Mouse (Mus musculus) cerebellum, adult 11 months (tissue): ENCODE results near the gene Gm44502.
A peak's percentile ranks its signal among the peaks of the same experiment; 100 is the strongest.
"Not testable (repeated sequence)": the region's sequence is repeated elsewhere in the genome, so short reads cannot be mapped to it uniquely, and the experiment has no call there.

Experiments
- DNase-seq: peaks from one replicate; pipeline ENCODE4 v3.0.0; 2022

Gm44502 gene

DNA sequence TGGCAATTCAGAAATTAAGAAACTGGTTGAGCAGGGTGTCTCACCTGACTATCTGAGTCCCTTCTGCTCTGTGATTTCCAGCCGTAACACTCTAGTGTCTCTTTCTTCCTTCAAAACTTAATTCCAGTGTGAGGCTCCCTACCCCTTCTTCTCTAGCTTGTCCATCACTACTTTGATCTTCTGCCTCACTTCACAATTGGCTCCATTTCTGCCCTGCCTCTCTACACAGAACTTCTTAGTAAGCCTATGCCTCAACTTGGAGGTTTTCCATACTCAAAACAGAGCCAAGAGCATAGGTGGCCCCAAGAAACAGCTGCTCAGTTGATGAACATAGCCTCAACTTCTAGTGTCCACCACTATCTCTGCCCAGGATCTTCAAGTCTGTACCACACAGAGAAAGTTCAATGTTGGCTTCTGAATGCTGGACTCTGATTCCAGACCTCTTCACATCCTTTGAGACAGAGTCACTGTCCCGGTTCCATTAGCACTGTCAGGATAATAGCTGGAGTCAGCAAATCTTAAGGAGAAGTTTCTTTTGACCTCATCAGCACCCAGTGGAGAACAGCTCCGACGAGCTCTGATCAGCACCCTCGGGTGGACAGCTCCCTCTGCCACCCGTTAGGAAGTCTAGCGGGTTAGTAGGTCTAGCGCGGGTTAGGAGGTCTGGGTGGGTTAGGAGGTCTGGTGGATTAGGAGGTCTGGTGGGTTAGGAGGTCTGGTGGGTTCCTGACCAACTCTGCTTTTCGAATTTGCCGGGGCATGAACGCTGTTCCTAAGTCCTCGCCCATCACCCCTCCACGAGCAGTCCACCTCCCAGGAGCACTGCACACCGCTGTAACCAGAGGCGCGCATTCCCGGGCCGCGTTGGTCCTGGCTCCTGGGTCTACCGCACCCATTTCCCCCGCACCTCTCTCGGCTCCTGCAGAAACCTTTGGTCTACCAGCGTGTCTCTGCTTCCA, 23.7 kb upstream of the Gm44502 start:
- DNase-seq: no peak

DNA sequence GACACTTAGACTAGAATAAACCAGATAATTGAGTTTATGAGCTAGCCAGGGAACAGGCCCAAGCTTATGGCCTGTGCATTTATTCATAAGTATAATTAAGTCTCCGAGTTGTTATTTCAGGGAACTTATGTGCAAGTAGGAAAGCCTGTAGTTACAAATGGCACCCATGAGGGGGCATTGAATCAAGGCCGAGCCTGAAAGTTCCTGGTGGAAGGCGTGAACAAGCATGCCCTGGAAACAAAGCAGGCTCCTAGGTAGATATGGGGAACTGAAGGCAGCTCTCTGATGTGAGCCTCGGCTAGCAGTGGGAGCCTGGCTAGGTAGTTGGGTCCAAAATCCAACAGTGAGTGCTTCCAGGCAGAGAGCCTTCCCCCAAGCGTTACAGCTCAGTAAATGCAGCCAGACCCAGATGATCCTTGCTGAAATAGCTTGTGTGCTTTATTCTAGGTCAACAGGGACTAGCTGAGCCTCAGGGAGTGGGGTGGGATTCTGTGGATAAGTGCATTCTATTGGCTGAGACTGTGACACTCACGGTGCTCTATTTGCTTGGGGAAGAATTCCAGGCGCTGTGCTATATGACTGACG, 13.1 kb upstream of the Gm44502 start:
- no peak for DNase-seq

DNA sequence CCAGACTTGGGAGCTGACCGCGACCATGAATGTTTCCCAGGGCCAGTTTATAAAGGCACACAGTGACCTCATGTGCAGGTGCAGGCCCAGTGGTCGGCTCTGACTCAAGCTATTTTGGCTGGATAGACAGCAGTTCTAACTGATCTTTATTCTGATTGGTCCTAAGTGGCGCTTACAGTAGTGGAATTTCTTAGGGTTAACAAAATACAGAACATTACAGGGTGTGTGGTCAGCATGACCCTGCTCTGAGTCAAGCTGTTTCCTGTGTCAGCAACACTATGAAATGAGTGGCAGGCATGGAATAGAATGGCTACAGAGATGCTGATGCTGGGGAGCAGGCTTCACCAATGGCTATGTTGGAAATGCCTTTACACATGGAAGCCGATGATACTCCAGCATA, 6.4 kb upstream of the Gm44502 start:
- DNase-seq: no peak

DNA sequence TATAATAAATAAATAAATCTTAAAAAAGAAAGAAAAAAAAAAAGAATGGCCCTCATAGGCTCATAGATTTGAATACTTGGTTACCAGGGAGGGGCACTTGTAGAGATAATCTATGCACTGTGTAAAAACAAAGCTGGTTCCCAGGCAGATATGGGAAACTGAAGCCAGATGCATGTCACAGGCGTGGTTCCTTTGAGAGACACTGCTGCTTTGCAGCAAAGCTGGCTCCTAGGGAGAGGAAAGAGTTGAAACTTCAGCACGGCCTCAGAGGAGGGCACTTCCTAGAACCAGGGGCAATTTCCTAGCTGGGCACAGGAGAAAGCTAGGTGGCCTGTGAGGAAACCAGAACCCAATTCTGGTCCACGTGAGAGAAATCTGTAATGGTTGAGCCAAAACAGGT, 4.6 kb upstream of the Gm44502 start:
- DNase-seq: no peak

DNA sequence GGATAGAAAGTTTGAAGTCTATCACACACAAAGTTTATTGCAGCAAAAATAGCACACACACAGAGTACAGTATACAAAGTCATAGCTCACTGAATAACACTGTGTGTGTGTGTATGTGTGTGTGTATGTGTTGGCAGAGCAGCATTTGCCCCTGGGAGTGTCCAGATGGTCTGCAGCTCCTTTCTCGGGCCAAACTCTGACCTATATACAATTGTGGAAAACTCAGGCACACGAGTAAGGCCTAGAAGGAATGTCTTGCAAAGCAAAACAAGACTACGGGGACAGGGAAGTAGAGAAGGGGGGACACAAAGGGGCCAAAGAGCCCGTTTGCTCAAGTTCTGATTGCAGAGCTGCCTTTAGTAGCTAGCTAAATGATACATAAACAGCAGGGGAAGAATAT, 3.5 kb upstream of the Gm44502 start:
- no peak for DNase-seq

DNA sequence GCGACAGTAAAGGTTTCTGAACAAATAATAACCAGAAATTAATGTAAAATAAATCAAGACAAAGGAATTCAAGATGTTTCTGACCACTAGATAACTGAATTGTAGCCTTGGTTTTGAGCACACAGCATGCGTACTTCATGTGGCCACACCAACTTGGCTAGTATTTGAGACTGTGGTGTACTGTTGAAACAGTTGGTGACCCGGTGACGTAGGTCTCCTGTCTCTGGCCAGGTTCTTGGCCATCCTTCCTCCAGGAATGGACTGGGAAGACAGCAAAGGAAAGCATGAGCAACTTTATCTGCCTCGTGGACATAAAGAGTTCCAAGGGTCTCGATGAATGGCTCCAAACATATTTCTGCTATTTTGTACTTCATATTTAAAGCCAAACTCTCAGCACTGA, 2.3 kb upstream of the Gm44502 start:
- no peak for DNase-seq

DNA sequence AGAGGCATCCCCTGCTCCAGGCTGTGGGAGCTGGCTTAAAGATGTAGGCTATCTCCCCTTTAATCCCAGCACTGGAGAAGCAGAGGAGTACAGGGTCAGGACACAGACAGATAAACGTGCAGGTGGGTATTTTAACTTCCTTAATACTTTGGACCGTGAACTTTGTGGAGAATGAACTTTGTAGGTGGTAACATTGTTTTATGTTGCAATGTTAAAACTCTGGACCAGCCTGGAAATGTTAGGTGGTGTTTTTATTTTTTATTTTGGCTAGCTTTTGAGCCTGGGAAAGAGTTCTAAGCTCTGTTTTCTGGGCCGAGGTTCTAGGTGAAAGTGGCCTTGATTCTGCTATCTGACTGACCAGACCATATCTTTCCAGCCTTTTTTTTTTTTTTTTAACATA, 1.8 kb upstream of the Gm44502 start:
- DNase-seq: no peak

DNA sequence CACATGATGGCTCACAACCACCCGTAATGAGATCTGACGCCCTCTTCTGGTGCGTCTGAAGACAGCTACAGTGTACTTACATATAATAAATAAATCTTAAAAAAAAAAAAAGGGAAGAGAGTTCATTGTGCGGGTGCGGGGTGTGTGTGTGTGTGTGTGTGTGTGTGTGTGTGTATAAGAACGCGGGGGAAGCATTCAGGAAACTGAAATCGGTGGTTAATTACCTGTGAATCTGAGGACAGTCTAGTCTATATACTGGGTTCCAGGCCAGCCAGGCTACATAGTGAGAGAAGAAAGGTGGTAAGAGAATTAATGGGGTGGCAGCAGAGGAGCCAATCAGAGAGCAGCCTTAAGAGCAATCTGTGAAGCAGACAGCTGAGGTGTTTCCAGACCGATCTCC, 1.3 kb upstream of the Gm44502 start:
- not testable (repeated sequence) for DNase-seq

DNA sequence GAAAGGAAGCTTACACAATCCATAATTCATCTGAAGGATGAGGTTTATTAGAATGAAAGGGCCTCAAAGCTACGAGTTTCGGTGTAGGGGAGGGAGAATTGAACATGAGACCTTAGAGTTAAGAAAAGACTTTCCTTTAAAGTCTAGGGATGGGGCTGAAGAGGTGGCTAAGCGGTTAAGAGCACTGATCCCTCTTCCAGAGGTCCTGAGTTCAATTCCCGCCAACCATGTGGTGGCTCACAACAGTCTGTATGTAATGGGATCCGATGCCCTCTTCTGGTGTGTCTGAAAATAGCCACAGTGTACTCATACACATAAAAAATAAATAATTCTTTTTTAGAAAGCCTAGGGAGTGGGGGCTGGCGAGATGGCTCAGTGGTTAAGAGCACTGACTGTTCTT, 845 bp upstream of the Gm44502 start:
- peak; percentile 41 for DNase-seq

DNA sequence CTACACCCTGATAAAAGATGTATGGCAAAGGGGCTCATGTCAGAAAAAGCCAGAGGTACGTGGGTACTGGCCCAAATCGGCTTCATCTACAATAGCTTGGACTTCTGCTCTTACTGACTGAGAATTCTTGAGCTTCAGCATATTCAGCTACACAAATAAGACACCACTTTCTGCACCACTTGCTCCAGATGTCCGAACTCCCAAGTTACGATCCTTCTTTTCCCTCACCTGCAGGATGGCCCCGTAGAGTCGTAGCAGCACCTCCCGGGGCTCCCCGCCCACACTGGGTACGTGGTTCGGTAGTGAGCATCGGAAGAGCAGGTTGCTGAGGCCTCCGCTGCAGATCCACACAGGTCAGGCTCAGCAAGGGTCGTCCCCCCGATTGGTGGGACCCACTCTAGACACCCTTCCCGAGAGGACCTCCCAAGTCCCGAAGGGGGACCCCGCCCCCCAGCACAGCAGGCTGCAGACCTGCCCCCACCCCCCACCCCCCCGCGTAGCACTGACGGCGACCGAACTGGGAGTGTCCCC, 610 bp downstream of the Gm44502 start:
- no peak for DNase-seq

DNA sequence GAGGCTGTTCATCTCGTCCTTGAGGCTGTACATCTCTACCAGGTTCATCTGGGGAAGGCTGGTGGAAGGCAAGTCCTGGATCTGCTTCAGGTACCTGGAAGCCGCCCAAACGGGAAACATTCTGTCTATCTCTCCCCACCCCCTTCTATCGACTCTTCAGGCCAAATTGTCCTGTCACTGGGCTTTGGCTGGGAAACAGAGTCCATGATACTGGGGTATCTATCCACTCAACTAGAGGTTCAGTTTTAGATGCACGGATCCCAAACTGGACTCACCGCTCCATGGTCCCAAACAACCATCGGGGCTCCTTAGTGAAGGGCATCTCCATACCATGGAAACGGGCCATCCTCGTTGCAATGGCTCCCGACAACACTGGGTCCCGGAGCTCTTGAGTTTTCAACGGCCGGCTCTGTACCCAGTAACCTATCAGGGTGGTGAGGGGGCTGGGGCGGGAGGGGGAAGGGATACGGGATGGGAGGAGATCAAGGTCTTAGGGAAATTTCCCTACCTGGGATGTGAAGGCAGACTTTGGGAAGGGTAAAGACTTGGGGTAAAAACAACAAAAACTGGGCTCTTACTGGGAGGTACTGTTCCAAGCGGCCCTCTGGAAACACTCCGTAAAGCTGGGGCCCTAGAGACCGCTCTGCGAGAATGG, 1.2 kb downstream of the Gm44502 start:
- DNase-seq: no peak

DNA sequence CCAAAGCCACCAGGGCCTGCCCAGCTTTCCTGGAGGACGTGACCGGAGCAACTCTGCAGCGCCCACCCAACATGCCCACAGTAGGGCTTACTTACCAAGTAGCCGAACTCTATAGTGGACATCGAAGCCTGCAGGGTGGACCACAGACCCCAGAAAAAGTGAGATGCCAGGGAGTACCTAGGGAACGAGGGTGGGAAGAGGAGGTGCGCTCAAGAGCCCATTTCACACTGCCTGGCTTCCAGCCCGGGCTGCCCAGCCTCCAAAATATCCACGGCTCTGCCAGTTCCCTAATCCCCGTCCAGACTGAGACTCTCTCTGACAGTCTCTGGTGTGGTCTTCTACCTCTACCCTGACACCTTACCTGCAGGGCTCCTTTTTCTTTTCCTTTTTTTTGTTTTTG, 2.8 kb downstream of the Gm44502 start:
- no peak for DNase-seq

DNA sequence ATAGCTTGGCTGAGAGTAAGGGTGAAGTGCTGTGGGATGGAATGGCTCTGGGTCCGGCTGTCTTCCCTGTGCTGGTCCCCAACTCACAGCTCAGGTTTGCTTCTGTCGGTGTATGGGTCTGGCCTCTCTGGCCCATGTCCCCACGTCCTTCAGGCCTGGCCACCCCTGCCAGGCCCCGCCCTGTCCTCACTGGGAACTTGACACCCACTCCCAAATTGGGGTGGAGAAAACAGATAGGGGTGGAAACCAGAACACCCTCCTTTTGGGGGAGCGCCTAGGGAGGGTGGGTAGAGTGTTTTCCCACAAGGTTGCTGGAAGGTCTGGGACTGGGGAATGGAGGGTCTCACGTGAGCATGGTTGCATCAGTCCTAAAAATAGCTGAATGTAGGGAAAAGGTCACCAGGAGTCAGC, 3.8 kb downstream of the Gm44502 start, which contains the start of gene Cpt1b:
Gene Cpt1b, minus strand, starts transcription at position 153 of the 411 bp plus-strand sequence.
- DNase-seq: no peak

DNA sequence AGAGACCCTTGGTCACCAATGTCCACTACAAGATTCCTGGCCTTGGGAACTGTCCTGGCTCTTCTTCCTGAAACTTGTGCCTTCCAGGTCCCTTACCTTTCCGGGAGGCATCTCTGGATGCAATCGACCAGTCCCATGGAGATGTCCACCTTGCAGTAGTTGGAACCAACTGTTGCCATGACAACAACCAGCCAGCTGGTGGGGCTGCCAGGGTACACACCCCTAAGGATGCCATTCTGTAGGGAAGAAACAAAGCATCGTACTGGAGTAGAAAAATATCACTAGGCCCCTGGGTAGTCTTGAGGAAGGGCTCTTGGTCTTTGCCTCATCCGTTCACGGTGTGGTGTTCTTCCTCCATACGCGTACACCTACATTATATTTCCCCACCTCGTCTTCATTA, 4.9 kb downstream of the Gm44502 start:
- DNase-seq: no peak

DNA sequence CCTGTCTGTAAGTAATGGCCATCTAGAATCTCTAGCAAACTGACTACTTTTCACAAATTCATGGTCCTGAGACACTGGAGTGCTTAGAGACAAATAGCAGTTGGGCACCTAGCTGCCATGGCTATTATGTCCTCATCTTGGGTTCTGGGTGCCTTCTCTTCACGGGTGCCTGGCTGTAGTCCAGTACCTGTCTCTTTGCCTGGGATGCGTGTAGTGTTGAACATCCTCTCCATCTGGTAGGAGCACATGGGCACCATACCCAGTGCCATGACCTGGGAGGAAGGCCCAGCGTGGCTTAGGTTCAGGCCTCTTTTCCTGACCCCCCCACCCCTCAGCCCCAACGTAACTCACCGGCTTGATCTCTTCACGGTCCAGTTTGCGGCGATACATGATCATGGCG, 7.6 kb downstream of the Gm44502 start:
- DNase-seq: no peak

DNA sequence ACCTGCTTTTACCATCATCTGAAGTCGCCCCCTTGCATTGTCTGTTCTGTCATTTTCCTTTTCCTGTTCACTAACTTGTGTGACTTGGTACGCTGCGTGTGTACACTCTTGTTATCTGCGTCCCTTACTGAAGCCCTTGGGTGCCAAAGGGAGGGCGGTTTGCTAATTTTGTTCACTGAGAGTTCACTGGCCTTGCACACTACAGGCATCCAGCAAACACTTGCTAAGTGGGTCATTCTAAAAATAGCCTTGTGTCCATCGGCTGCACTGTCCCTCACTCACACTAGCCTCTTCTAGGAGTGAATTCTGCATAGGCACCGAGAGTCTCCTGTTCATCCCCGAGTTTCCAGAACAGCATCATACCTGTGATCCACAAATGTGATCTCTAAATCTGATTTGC, 14.2 kb downstream of the Gm44502 start:
- no peak for DNase-seq

DNA sequence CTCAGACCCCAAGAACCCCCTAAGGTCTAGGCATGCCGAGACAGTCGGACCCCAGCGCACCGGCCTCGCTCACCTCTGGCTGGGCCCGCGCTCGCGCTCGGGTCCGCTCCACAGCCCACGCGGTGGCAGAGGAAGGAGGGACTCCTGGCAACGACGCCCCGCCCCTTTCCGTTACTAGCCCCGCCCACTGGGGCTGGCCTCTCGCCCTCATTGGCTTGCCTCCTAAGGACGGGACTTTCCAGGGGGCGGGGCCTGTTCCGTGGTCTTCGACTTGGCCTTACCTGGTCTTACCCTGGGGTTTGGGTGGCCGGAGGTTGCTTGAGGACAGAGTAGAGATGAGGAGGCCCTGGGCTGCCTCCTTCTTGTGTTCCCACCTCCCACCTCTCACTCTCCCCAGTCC, 19.4 kb downstream of the Gm44502 start, which contains the start of gene Syce3:
Gene Syce3, minus strand, starts transcription at position 386 of the 400 bp plus-strand sequence.
- no peak for DNase-seq

DNA sequence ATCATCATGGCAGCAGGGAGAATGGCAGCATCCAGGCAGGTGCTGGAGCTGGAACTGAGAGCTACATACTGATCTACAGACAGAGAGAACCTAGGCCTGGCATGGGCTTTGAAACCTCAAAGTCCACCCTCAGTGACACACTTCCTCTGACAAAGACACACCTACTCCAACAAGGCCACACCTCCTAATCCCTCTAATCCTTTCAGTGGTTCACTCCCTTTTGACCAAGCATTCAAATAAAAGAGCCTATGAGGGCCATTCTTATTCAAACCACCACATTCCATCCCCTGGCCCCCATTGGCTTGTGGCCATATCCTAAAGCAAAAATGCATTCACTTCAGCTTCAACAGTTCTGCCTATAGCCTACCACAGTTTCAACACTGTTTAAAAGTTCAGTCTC, 22.8 kb downstream of the Gm44502 start:
- DNase-seq: no peak

DNA sequence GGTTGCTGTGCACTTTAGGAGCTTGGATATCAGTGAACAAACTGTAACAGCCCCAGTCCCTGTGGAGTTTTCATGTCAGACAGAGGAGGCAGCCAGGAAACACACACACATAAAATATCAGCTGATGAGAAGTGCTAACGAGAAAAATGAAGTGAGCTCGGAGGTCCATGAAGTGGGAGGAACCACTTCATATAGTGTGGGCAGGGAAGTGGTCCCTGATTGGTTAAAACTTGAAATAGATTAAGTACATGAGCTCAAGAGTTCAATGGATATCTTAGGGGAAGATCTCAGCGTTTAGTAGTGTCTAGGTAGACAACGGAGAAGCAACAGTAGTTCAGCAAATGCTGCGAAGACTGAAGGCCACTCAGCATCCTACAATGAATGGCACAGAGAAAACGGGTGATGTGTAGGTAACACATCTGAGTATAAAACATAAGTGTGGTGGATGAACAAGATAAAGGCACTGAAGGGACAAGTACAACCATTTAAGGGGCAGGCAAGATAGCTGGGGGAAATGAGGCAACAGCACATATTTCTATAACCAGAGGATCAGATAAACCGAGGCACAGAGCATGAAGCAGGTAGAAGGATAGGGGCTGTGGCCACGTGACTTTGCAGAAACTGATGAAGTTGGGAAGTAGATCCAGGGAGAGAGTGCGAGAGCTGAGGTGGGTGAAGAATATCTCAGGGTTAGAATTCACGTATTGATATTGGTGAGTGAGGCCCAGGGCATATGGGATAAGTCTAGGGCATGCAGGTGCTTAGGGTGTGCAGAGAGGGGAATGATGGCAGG, 24.5 kb downstream of the Gm44502 start:
- no peak for DNase-seq

DNA sequence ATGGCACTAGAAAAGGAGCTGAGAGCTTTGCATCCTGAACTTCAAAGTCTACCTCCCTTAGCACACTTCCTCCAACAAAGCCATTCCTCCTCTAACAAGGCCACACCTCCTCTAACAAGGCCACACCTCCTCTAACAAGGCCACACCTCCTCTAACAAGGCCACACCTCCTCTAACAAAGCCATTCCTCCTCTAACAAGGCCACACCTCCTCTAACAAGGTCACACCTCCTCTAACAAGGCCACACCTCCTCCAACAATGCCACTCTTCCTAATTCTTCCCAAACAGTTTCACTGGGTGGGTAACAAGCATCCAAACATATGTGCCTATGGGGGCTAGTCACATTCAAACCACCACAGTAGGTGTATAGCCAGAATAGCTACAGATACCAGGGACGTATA, 27.0 kb downstream of the Gm44502 start:
- no peak for DNase-seq

DNA sequence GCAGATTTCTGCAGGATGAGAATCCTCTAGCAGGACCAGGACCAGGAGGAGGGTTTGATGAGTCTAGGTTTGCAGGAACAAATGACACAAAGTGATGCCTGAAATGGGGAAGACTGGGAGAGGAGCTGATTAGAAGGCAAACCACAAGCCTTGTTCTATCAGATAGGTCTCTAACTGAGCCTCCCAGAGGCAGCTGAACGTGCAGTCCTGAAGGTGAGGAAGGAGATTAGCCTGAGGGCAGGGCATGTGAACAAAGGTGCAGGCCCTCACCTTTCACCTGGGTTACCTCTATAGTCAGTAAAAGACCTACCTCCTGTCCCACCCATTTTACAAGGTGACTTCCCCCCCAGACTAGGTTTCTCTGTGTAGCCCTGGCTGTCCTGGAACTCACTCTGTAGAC, 29.8 kb downstream of the Gm44502 start:
- DNase-seq: no peak

DNA sequence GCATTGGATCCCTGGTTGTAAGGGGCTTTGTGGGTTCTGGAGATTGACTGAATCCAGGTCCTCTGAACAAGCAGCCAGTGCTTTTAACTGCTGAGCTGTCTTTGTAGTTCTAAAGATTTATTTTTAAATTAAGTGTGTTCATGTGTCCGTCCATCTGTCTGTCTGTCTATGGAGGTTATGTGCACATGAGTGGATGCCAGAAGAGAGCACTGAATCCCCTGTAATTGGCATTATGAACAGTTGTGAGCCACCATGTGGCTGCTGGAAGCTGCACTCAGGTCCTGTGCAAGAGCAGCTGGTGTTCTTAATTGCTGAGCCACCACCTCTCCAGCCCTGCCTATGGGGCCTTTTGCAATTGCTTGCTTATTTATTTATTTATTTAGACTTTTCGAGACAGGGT, 31.4 kb downstream of the Gm44502 start:
- no peak for DNase-seq

DNA sequence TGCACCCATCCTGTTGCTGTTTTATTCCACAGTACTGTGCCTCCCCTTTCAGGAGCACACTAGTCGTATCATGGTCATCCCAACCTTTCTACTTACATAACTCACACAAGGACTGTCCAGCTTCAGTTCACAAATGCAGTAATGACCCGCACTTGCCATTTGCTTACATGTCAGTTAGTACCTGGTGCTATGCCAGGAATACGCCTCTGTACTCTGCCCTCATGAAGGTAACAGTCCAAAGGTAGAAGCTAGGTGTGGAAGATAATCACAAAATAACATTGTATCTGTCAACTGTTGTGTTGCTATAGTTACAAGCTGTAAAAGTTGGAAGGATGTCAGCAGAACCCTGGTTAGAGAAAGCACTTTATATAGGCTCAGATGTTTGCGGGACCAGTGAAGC, 32.6 kb downstream of the Gm44502 start:
- no peak for DNase-seq
